Mouse (Mus musculus) lung, embryonic 16.5 days (tissue): ENCODE measurements around the gene Ap4b1. TPM values are rescaled to one million over a fixed set of nuclear protein-coding genes. Genes with fewer than 3 reads are reported as not detected.

Experiments used
- ATAC-seq: fragments of 200-750 bp; cut with Nextera tagmentation; 2 replicates; pipeline ENCODE4 v1.8.0; 2017; ENCODE audit warnings: low read depth, mild to moderate bottlenecking, moderate library complexity
- H3K27ac ChIP-seq: fragments of 300-500 bp; sonication (generic); 2 replicates; pipeline ENCODE4 v1.5.1; 2014; ENCODE audit warnings: mild to moderate bottlenecking, control low read depth, low read length
- H3K27me3 ChIP-seq: fragments of 300-500 bp; sonication (generic); 2 replicates; pipeline ENCODE4 v1.6.1; 2014; ENCODE audit warnings: low read depth, low read length, mixed read lengths; ENCODE audit not compliant: control insufficient read depth, insufficient read depth
- H3K36me3 ChIP-seq: fragments of 300-500 bp; sonication (generic); 2 replicates; pipeline ENCODE4 v1.6.1; 2014; ENCODE audit warnings: low read length; ENCODE audit not compliant: control insufficient read depth, insufficient read depth
- H3K4me1 ChIP-seq: fragments of 300-500 bp; sonication (generic); replicated peaks from 2 replicates; pipeline ENCODE4 v1.6.1; 2014; ENCODE audit warnings: low read length, mixed read lengths; ENCODE audit not compliant: control insufficient read depth, insufficient read depth
- H3K4me2 ChIP-seq: fragments of 300-500 bp; sonication (generic); 2 replicates; pipeline ENCODE4 v1.6.1; 2014; ENCODE audit warnings: low read depth, low read length, control low read depth
- H3K4me3 ChIP-seq: fragments of 300-500 bp; sonication (generic); 2 replicates; pipeline ENCODE4 v1.5.1; 2014; ENCODE audit warnings: mild to moderate bottlenecking, low read length, control low read depth
- H3K9ac ChIP-seq: fragments of 300-500 bp; sonication (generic); 2 replicates; pipeline ENCODE4 v1.6.1; 2014; ENCODE audit warnings: low read length, control low read depth
- H3K9me3 ChIP-seq: fragments of 300-500 bp; sonication (generic); 2 replicates; pipeline ENCODE4 v1.6.1; 2016; ENCODE audit warnings: low read length; ENCODE audit not compliant: control insufficient read depth
- WGBS: fragments of 180-500 bp; shearing (Covaris S2); extraction: QIAGEN DNeasy Blood & Tissue Kit; methylation state at CpG from one replicate; pipeline ENCODE4 v1.1.7; 2014; 5-methylcytosine and 5-hydroxymethylcytosine counted together
- polyA plus RNA-seq: library from polyadenylated mRNA; unstranded; fragments of >200 nt; fragmentation: Nextera tagmentation; extraction: Ambion mirVana; gene quantifications from 2 replicates; pipeline ENCODE4 v1.2.1, GENCODE M21; 2015

Ap4b1 gene
- polyA plus RNA-seq, result 21.0 and 21.8 TPM in 2 replicates

- ATAC-seq, result peak; percentile 97
- WGBS, result 0% methylated on average over 54 of the region's 70 CpGs
These were observed at the start of gene Ap4b1, which contains the start of the genes Dclre1b and Gm43064 for GRCm38 (mm10) chr3:103808891-103809798. Gene Ap4b1, plus strand, starts transcription at chr3:103809520. Gene Dclre1b, minus strand, starts transcription at chr3:103809444. Gene Gm43064, plus strand, starts transcription at chr3:103809573.

GRCm38 (mm10) chr3:103766789-103767188 lies 42.5 kb upstream of the Ap4b1 start:
- Histone ChIP-seq H3K4me3 (no peak overlapping the region), H3K4me1 (peaks cover 12% of the 10 kb centered on the region), H3K36me3 (peaks cover 13% of the 10 kb centered on the region; the same call in 1 of the 2 replicates), H3K4me2 (no peak overlapping the region), H3K9ac (no peak overlapping the region), H3K27ac (no peak overlapping the region), H3K27me3 (no peaks in the 10 kb centered on the region), H3K9me3 (no peaks in the 10 kb centered on the region)
- no peak for ATAC-seq
- 66% methylated on average over 3 of the region's 3 CpGs for WGBS

More at GRCm38 (mm10) chr3:103808891-103809798, at the start of gene Ap4b1, which contains the start of the genes Dclre1b and Gm43064:
- H3K4me2 ChIP-seq, result peak within 1 kb of the TSS; percentile 82
- H3K27ac ChIP-seq, result peak within 1 kb of the TSS; percentile 93
- H3K36me3 ChIP-seq, result peaks cover 9% of the 10 kb centered on the region
- no peaks in the 10 kb centered on the region for H3K27me3 ChIP-seq
- H3K9ac ChIP-seq, result peak within 1 kb of the TSS; percentile 94
- no peaks in the 10 kb centered on the region for H3K9me3 ChIP-seq
- peak within 1 kb of the TSS; percentile 89 for H3K4me3 ChIP-seq
- H3K4me1 ChIP-seq, result peaks cover 9% of the 10 kb centered on the region

- peak; percentile 81 for ATAC-seq
- H3K27me3 ChIP-seq, result no peaks in the 10 kb centered on the region
- 35% methylated on average over 9 of the region's 9 CpGs for WGBS
- peaks cover 6% of the 10 kb centered on the region; the same call in 1 of the 2 replicates for H3K36me3 ChIP-seq
- H3K4me3 ChIP-seq, result no peak overlapping the region
- H3K9me3 ChIP-seq, result no peaks in the 10 kb centered on the region
- H3K27ac ChIP-seq, result peak overlapping the region; percentile 47
- no peak overlapping the region for H3K9ac ChIP-seq
- no peak overlapping the region; the same call in 1 of the 2 replicates for H3K4me2 ChIP-seq
- H3K4me1 ChIP-seq, result peaks cover 22% of the 10 kb centered on the region
These were observed 37.7 kb upstream of the Ap4b1 start for GRCm38 (mm10) chr3:103771531-103772130.

- Histone ChIP-seq H3K9ac (no peak overlapping the region), H3K4me1 (peaks cover 22% of the 10 kb centered on the region), H3K27ac (no peak overlapping the region), H3K4me3 (no peak overlapping the region), H3K9me3 (no peaks in the 10 kb centered on the region), H3K36me3 (peaks cover 17% of the 10 kb centered on the region), H3K27me3 (no peaks in the 10 kb centered on the region), H3K4me2 (no peak overlapping the region)
- no peak for ATAC-seq
- WGBS, result 76% methylated on average over 4 of the region's 4 CpGs
These were observed 36.5 kb upstream of the Ap4b1 start for GRCm38 (mm10) chr3:103772846-103773245.

- Histone ChIP-seq H3K9me3 (no peaks in the 10 kb centered on the region), H3K4me3 (no peak overlapping the region), H3K4me1 (peaks cover 22% of the 10 kb centered on the region), H3K4me2 (no peak overlapping the region), H3K36me3 (peaks cover 19% of the 10 kb centered on the region), H3K27ac (peak overlapping the region; percentile 40; the same call in 1 of the 2 replicates), H3K9ac (no peak overlapping the region), H3K27me3 (no peaks in the 10 kb centered on the region)
- ATAC-seq, result no peak
- WGBS, result 79% methylated on average over 3 of the region's 3 CpGs
These were observed 35.8 kb upstream of the Ap4b1 start for GRCm38 (mm10) chr3:103773508-103773907.

GRCm38 (mm10) chr3:103774009-103774408 lies 35.3 kb upstream of the Ap4b1 start:
- Histone ChIP-seq H3K9me3 (no peaks in the 10 kb centered on the region), H3K27me3 (no peaks in the 10 kb centered on the region), H3K4me3 (no peak overlapping the region), H3K27ac (no peak overlapping the region; the same call in 1 of the 2 replicates), H3K9ac (no peak overlapping the region), H3K36me3 (peaks cover 19% of the 10 kb centered on the region), H3K4me2 (no peak overlapping the region), H3K4me1 (peaks cover 22% of the 10 kb centered on the region)
- WGBS, result 85% methylated on average over 15 of the region's 15 CpGs
- peak; percentile 18; the same call in 1 of the 2 replicates for ATAC-seq

GRCm38 (mm10) chr3:103777940-103778339 lies 31.4 kb upstream of the Ap4b1 start:
- Histone ChIP-seq H3K4me2 (no peak overlapping the region), H3K27me3 (no peaks in the 10 kb centered on the region), H3K9ac (no peak overlapping the region), H3K4me3 (no peak overlapping the region), H3K36me3 (peaks cover 15% of the 10 kb centered on the region), H3K27ac (no peak overlapping the region), H3K9me3 (no peaks in the 10 kb centered on the region), H3K4me1 (peaks cover 4% of the 10 kb centered on the region; the same call in 1 of the 2 replicates)
- WGBS, result 81% methylated on average over 11 of the region's 11 CpGs
- no peak for ATAC-seq

GRCm38 (mm10) chr3:103778660-103779059 lies 30.7 kb upstream of the Ap4b1 start:
- 65% methylated on average over 6 of the region's 6 CpGs for WGBS
- Histone ChIP-seq H3K27ac (no peak overlapping the region), H3K9me3 (no peaks in the 10 kb centered on the region), H3K9ac (no peak overlapping the region), H3K4me3 (no peak overlapping the region), H3K27me3 (no peaks in the 10 kb centered on the region), H3K4me2 (no peak overlapping the region), H3K36me3 (peaks cover 15% of the 10 kb centered on the region), H3K4me1 (no peaks in the 10 kb centered on the region)
- no peak for ATAC-seq

- Histone ChIP-seq H3K4me3 (no peak overlapping the region), H3K4me2 (no peak overlapping the region), H3K27ac (no peak overlapping the region), H3K9me3 (no peaks in the 10 kb centered on the region), H3K9ac (no peak overlapping the region), H3K4me1 (no peaks in the 10 kb centered on the region), H3K27me3 (no peaks in the 10 kb centered on the region), H3K36me3 (peaks cover 15% of the 10 kb centered on the region)
- 79% methylated on average over 7 of the region's 7 CpGs for WGBS
- no peak for ATAC-seq
These were observed 30.1 kb upstream of the Ap4b1 start for GRCm38 (mm10) chr3:103779183-103779582.
